Mouse (Mus musculus) neural tube, embryonic 11.5 days (tissue): ENCODE measurements around the gene Golga5. TPM values are rescaled to one million over a fixed set of nuclear protein-coding genes. Genes with fewer than 3 reads are reported as not detected.
A peak's percentile ranks its signal among the peaks of the same experiment; 100 is the strongest.

ENCODE experiments used
- ATAC-seq: fragments of 200-750 bp; cut with Nextera tagmentation; 2 replicates; pipeline ENCODE4 v1.8.0; 2017; ENCODE audit warnings: moderate number of reproducible peaks, mild to moderate bottlenecking, moderate TSS enrichment, moderate library complexity; ENCODE audit not compliant: insufficient read depth, low FRiP score, low TSS enrichment
- DNase-seq: peaks from one replicate; pipeline ENCODE4 v3.0.0-alpha.2; 2015; ENCODE audit warnings: low spot score
- H3K27ac ChIP-seq: fragments of 300-500 bp; sonication (generic); 2 replicates; pipeline ENCODE4 v1.5.1; 2014; ENCODE audit warnings: low read depth, mild to moderate bottlenecking, low read length
- H3K27me3 ChIP-seq: fragments of 300-500 bp; sonication (generic); 2 replicates; pipeline ENCODE4 v1.6.1; 2014; ENCODE audit warnings: mild to moderate bottlenecking, low read length, mixed read lengths; ENCODE audit not compliant: control insufficient read depth, insufficient read depth
- H3K36me3 ChIP-seq: fragments of 300-500 bp; sonication (generic); 2 replicates; pipeline ENCODE4 v1.6.1; 2014; ENCODE audit warnings: mild to moderate bottlenecking, low read length, moderate library complexity, mixed read lengths; ENCODE audit not compliant: control insufficient read depth, insufficient read depth
- H3K4me1 ChIP-seq: fragments of 300-500 bp; sonication (generic); 2 replicates; pipeline ENCODE4 v1.6.1; 2014; ENCODE audit warnings: low read length, mixed read lengths; ENCODE audit not compliant: control insufficient read depth, insufficient read depth
- H3K4me2 ChIP-seq: fragments of 300-500 bp; sonication (generic); 2 replicates; pipeline ENCODE4 v1.6.1; 2014; ENCODE audit warnings: low read depth, mild to moderate bottlenecking, moderate library complexity
- H3K4me3 ChIP-seq: fragments of 300-500 bp; sonication (generic); 2 replicates; pipeline ENCODE4 v1.5.1; 2014; ENCODE audit warnings: low read depth, low read length
- H3K9ac ChIP-seq: fragments of 300-500 bp; sonication (generic); 2 replicates; pipeline ENCODE4 v1.6.1; 2014; ENCODE audit warnings: mild to moderate bottlenecking, low read length
- H3K9me3 ChIP-seq: fragments of 300-500 bp; sonication (generic); 2 replicates; pipeline ENCODE4 v1.6.1; 2016; ENCODE audit warnings: low read length; ENCODE audit not compliant: control insufficient read depth
- WGBS: fragments of 180-500 bp; shearing (Covaris S2); extraction: QIAGEN DNeasy Blood & Tissue Kit; methylation state at CpG from one replicate; pipeline ENCODE4 v1.1.7; 2014; 5-methylcytosine and 5-hydroxymethylcytosine counted together
- polyA plus RNA-seq: library from polyadenylated mRNA; unstranded; fragments of >200 nt; fragmentation: Nextera tagmentation; extraction: Ambion mirVana; gene quantifications from 2 replicates; pipeline ENCODE4 v1.2.1, GENCODE M21; 2014

Gene Golga5
- polyA plus RNA-seq, 1 experiment from 2014 or later, result 33.6 TPM

DNA sequence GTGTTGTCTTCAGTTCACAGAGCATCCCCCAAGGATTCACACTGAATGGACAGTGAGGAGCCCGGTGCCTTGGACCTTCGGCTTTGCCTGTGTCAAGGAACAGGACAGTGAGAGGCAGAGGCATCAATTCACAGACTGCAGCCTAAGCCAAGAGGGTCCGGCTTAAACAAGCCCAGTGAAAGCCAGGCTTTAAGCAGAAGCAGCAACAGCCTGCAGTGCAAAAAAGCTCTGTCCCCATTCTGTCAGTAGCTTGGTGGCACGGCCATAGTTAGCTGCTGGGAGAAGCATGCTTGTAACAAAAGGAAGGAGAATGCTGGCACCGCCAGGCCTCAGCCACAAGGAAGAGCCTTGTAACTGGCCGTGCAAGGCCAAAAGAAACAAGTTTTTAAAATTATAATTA, 45.2 kb downstream of the Golga5 start:
- Histone ChIP-seq H3K9ac (no peak overlapping the region), H3K4me3 (no peak overlapping the region), H3K4me1 (no peaks in the 10 kb centered on the region), H3K27me3 (no peaks in the 10 kb centered on the region), H3K27ac (no peak overlapping the region), H3K36me3 (no peaks in the 10 kb centered on the region), H3K4me2 (no peak overlapping the region), H3K9me3 (no peaks in the 10 kb centered on the region)
- 80% methylated on average over 6 of the region's 6 CpGs for WGBS
- no peak for DNase-seq
- no peak for ATAC-seq

GRCm38 (mm10) chr12:102514751-102515150, 45.8 kb downstream of the Golga5 start:
- Histone ChIP-seq H3K9me3 (no peaks in the 10 kb centered on the region), H3K4me2 (no peak overlapping the region), H3K4me3 (no peak overlapping the region), H3K9ac (no peak overlapping the region), H3K27me3 (no peaks in the 10 kb centered on the region), H3K4me1 (no peaks in the 10 kb centered on the region), H3K27ac (no peak overlapping the region), H3K36me3 (no peaks in the 10 kb centered on the region)
- ATAC-seq (no peak), DNase-seq (no peak)
- WGBS, result 80% methylated on average over 6 of the region's 6 CpGs

- Histone ChIP-seq H3K9me3 (no peaks in the 10 kb centered on the region), H3K36me3 (no peaks in the 10 kb centered on the region), H3K27me3 (no peaks in the 10 kb centered on the region), H3K4me1 (no peaks in the 10 kb centered on the region), H3K27ac (no peak overlapping the region), H3K9ac (no peak overlapping the region), H3K4me3 (no peak overlapping the region), H3K4me2 (no peak overlapping the region)
- DNase-seq (no peak), ATAC-seq (no peak)
- 86% methylated on average over 4 of the region's 4 CpGs for WGBS
These were observed 47.2 kb downstream of the Golga5 start for GRCm38 (mm10) chr12:102516151-102516550.

GRCm38 (mm10) chr12:102517647-102518046, 48.7 kb downstream of the Golga5 start:
- Histone ChIP-seq H3K27ac (no peak overlapping the region), H3K4me1 (no peaks in the 10 kb centered on the region), H3K9me3 (no peaks in the 10 kb centered on the region), H3K27me3 (no peaks in the 10 kb centered on the region), H3K4me3 (no peak overlapping the region), H3K36me3 (no peaks in the 10 kb centered on the region), H3K9ac (no peak overlapping the region), H3K4me2 (no peak overlapping the region)
- WGBS, result 80% methylated on average over 13 of the region's 13 CpGs
- no peak for ATAC-seq
- no peak for DNase-seq

GRCm38 (mm10) chr12:102519929-102520720, 51.2 kb downstream of the Golga5 start:
- Histone ChIP-seq H3K27me3 (no peaks in the 10 kb centered on the region), H3K36me3 (no peaks in the 10 kb centered on the region), H3K4me2 (no peak overlapping the region), H3K4me3 (no peak overlapping the region), H3K9ac (no peak overlapping the region), H3K9me3 (no peaks in the 10 kb centered on the region), H3K4me1 (no peaks in the 10 kb centered on the region), H3K27ac (no peak overlapping the region)
- ATAC-seq, result no peak
- 91% methylated on average over 12 of the region's 12 CpGs for WGBS
- no peak for DNase-seq

- DNase-seq, result no peak
- no peak overlapping the region for H3K4me2 ChIP-seq
These were observed 52.9 kb downstream of the Golga5 start for GRCm38 (mm10) chr12:102521777-102522319.

GRCm38 (mm10) chr12:102524216-102524615, 55.3 kb downstream of the Golga5 start:
- no peaks in the 10 kb centered on the region for H3K36me3 ChIP-seq
- DNase-seq, result no peak
- no peak overlapping the region for H3K4me2 ChIP-seq
- no peak overlapping the region for H3K9ac ChIP-seq
- 66% methylated on average over 3 of the region's 3 CpGs for WGBS
- no peaks in the 10 kb centered on the region for H3K27me3 ChIP-seq
- no peak overlapping the region for H3K27ac ChIP-seq
- no peak overlapping the region for H3K4me3 ChIP-seq
- H3K4me1 ChIP-seq, result no peaks in the 10 kb centered on the region
- H3K9me3 ChIP-seq, result no peaks in the 10 kb centered on the region
- ATAC-seq, result no peak

More at GRCm38 (mm10) chr12:102521777-102522319, 52.9 kb downstream of the Golga5 start:
- WGBS, result 55% methylated on average over 13 of the region's 13 CpGs
- Histone ChIP-seq H3K9ac (no peak overlapping the region), H3K4me1 (no peaks in the 10 kb centered on the region), H3K27ac (no peak overlapping the region), H3K4me3 (no peak overlapping the region), H3K27me3 (no peaks in the 10 kb centered on the region), H3K9me3 (no peaks in the 10 kb centered on the region), H3K36me3 (no peaks in the 10 kb centered on the region)
- ATAC-seq, result no peak

- ATAC-seq (no peak), DNase-seq (peak; percentile 34)
- H3K4me1 ChIP-seq, result no peaks in the 10 kb centered on the region
- 25% methylated on average over 6 of the region's 6 CpGs for whole genome bisulfite sequencing
- no peaks in the 10 kb centered on the region for H3K36me3 ChIP-seq
- H3K9me3 ChIP-seq, result no peaks in the 10 kb centered on the region
- H3K4me2 ChIP-seq, result no peak overlapping the region
- no peak overlapping the region for H3K27ac ChIP-seq
- no peaks in the 10 kb centered on the region for H3K27me3 ChIP-seq
- no peak overlapping the region for H3K9ac ChIP-seq
- no peak overlapping the region for H3K4me3 ChIP-seq
These were observed 55.8 kb downstream of the Golga5 start for GRCm38 (mm10) chr12:102524760-102525159.

DNA sequence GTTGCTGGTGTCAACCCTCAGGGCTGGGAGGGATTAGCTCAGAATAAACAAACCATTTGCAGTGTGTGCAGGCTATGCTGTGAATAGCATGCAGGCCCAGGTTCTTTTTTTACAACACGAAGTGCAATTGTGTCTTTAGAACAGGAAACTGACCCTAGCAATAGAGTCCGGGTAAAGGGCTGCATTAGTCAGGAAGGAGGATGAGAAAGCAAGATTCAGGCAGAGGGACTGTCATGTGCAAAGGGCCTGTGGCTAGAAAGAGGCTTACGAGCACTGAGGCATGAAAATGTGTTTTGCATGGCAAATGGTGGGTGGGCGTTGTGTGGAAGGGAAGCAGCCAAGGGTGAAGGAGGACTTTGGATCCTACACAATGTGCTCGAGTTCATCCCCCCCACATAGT, 59.1 kb downstream of the Golga5 start:
- no peaks in the 10 kb centered on the region for H3K4me1 ChIP-seq
- no peak overlapping the region for H3K9ac ChIP-seq
- H3K27me3 ChIP-seq, result no peaks in the 10 kb centered on the region
- H3K4me2 ChIP-seq, result no peak overlapping the region
- WGBS, result 79% methylated on average over 5 of the region's 5 CpGs
- H3K9me3 ChIP-seq, result no peaks in the 10 kb centered on the region
- H3K27ac ChIP-seq, result no peak overlapping the region
- DNase-seq (no peak), ATAC-seq (no peak)
- no peak overlapping the region for H3K4me3 ChIP-seq
- H3K36me3 ChIP-seq, result no peaks in the 10 kb centered on the region
